Mouse (Mus musculus) kidney, adult 18-20 months (tissue): Measurements from ENCODE around the gene Mettl26.

Source experiments
- DNase-seq: peaks from one replicate; pipeline ENCODE4 v3.0.0; 2021

The Mettl26 gene

DNA sequence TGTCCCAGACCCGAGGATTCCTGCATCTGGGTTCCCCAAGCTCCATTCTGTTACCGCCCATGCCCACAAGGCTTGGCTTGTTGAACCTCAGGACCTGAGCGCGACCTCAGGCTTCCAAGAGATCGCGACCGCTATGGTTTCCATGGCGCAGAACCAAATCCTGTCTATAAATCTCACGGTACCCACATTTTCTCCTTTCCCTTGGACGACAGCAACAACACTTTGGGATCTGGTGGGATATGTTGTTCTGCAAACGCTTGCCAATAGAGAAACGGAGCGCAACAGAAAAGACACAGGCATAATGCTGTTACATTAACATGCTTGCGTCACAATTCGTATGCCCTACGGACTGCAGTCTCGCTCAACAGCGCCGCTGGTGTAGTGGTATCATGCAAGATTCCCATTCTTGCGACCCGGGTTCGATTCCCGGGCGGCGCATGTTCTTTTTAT is at the start of gene Mettl26:
Gene Mettl26 (plus strand): TSS at position 354 of the 450 bp plus-strand sequence.
- DNase-seq: peak; percentile 98

- no peak for DNase-seq
These were observed 49.6 kb upstream of the Mettl26 start for GRCm38 (mm10) chr17:25825311-25825710.

GRCm38 (mm10) chr17:25825984-25826570 is 48.8 kb upstream of the Mettl26 start:
- DNase-seq: no peak

- DNase-seq: no peak
These were observed 47.9 kb upstream of the Mettl26 start for GRCm38 (mm10) chr17:25827011-25827410.

DNA sequence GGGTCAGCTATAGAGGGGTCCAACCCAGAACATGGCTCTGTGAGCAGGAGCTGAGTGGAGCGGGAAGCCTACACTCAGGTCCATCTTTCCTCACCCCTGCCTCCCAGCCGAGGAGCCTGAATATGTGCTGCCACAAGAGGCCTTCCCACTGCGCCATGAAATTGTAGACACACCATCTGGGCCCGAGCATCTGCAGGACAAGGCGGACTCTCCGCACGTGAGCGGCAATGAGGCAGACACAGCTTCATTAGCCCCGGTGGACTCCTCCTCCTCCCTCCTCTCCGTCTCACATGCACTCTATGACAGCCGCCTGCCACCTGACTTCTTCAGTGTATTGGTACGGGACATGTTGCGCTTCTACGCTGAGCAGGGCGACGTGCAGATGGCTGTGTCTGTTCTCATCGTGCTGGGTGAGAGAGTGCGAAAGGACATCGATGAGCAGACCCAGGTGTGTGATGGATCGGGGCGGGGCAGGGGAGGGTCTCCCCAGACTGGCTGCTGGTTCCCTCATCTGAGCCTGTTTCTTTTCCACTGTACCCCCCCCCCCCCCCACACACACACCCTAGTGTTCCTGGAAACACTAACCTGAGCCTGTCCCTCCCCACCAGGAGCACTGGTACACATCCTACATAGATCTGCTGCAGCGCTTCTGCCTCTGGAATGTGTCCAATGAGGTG is 47.2 kb upstream of the Mettl26 start:
- DNase-seq: no peak

DNA sequence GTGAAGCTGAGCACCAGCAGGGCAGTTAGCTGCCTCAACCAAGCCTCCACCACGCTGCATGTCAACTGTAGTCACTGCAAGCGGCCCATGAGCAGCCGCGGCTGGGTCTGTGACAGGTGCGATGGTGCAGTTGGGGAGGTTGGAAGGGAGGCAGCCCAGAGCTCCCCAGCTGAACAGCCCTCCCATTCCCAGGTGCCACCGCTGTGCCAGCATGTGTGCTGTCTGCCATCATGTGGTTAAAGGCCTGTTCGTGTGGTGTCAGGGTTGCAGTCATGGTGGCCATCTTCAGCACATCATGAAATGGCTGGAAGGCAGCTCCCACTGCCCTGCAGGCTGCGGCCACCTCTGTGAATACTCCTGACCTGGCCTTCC is 46.7 kb upstream of the Mettl26 start:
- DNase-seq: peak; percentile 33

GRCm38 (mm10) chr17:25828712-25829557 is 45.9 kb upstream of the Mettl26 start, which contains the start of gene Jmjd8:
TSS of gene Jmjd8 (plus strand) at chr17:25828867.
- peak; percentile 86 for DNase-seq

GRCm38 (mm10) chr17:25829558-25830017 is 45.3 kb upstream of the Mettl26 start:
- no peak for DNase-seq

- no peak for DNase-seq
These were observed 44.6 kb upstream of the Mettl26 start for GRCm38 (mm10) chr17:25830200-25830753.

DNA sequence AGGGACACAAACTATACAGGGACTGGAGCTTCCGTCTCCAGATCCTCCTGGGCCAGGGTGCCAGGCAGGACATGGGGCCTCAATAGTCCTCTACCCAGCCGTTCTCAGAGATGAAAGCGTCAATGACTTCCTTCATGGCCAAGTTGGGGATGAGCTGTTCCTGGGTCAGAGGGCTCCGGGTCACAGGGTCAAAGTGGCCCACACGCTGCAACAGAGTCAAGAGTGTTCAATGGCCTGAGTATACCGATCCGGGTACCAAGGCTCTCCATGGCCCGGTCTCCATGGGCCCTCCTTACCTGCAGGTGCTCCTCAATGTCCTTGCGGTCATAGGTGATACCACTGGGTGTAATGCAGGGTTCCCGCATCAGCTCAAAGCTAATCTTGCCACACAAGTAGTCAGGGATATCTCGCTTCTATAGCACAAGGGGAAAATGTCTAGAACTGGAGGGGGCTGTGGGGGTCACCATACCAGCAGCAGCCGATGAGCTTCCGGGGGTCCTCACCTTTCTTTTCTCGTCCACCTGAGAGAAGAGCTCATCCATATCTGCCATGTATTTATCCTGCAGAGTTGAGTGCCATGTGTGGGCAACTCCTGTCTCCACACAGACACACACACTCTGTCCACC is 44.0 kb upstream of the Mettl26 start:
- no peak for DNase-seq

GRCm38 (mm10) chr17:25831451-25832281 is 43.2 kb upstream of the Mettl26 start:
- DNase-seq: peak; percentile 31

- peak; percentile 100 for DNase-seq
These were observed 42.2 kb upstream of the Mettl26 start for GRCm38 (mm10) chr17:25832436-25833290.

DNA sequence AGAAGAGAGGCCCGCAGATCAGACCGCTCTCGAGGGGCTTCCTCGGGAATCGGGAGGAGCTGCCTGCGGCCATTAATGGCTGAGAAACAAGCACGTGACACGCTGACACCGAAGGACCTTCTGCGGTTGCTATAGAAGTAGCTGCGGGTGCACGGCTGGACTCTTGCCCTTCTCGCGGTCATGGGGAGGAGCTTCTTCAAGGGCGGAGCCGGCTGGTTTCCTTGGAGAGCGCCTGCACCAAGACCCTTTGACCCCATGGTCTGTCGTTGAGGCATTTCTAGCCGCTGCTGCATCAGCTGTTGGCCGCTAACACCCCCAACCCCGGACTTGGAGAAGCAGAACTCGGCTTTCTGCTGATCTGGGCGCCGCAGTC is 41.6 kb upstream of the Mettl26 start, which contains the start of gene Stub1:
Gene Stub1 (minus strand): TSS at position 114 of the 373 bp plus-strand sequence.
- DNase-seq: peak; percentile 97

- DNase-seq: peak; percentile 75
These were observed 40.8 kb upstream of the Mettl26 start for GRCm38 (mm10) chr17:25833961-25834594.

GRCm38 (mm10) chr17:25834595-25835222 is 40.2 kb upstream of the Mettl26 start:
- DNase-seq: no peak

DNA sequence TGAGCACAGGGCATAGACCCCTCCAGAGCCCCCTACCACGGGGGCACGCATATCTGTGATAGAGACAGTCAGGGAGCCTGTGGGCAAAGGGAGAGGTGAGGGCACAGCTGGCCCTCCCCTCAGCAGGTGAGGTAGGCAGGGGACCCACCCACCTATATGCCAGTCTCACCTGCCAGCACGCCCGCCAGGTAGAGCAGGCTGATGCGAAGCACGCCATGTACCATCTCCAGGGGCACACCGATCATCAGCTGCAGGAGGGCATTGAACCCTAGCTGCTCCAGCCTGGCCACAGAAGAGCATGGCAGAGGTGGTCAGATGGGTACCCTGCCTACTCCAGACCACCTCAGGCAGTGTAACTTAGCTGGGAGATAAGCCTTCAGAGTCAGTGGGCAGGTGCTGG is 39.6 kb upstream of the Mettl26 start:
- no peak for DNase-seq

DNA sequence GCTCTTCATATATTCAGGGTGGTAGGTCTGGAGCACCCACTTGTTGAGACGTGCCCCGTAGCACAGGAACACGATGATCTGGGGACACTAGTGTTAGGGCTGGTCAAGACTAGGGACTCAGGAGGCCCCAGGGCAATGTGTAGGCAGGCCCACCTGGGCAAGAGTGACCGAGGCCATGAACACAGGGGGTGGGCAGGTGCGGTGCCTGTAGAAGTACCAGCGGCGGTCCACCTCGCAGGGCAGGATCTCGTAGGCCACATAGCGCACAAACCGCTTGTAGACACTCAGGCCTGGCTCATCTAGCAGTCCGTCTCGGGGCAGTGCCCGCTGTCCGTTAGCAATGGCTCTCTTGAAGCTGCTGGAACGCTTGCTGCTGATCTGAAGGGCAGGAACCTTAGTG is 39.1 kb upstream of the Mettl26 start:
- DNase-seq: peak; percentile 40

DNA sequence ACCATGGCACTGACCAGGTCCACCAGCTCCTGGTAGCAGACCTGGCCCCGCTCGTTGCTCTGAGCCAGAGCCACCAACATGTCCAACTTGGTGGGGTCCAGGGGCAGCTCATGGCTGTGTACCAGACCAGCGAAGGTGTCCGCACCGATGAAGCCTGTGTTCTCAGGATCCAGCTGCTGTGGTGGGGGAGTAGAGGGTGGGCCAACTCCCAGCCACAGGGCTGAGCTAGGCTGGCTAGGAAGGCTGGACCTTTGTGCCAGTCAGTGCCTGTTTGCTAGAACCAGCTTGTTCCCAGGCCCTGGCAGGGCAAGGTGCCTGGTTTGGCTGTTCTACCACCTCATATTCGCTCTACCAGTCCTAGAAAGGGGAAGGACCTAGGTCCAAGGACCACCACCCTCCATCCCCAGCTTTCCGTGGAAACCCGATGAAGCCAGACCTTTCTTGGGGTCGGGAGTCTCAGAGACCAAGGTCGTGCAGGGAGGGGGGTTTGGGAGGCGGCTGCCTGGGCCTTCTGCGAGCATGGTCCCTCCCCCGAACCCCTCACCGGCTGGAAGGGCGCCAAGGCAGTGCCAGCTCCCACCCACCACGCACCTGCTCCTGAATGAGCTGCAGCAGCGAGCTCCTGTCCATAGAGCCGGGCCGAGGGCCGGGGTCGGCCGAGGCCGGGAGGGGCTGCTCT is 38.3 kb upstream of the Mettl26 start:
- peak; percentile 61 for DNase-seq

GRCm38 (mm10) chr17:25837076-25837410 is 37.8 kb upstream of the Mettl26 start, which contains the start of gene Rhbdl1:
TSS of gene Rhbdl1 (minus strand) at chr17:25837295.
- peak; percentile 74 for DNase-seq
